Mouse (Mus musculus) CH12F3 (cell line): ENCODE results near the gene Zfp652.
"Not testable (repeated sequence)": the region's sequence is repeated elsewhere in the genome, so short reads cannot be mapped to it uniquely, and the experiment has no call there.

Experiments used
- in situ Hi-C: fragments of 300-500 bp; cut with MboI; formaldehyde crosslinking; loops from 2 replicates; pipeline ENCODE4 v1.14.3; 2020; ENCODE audit warnings: low sequenced_read_pairs

Gene Zfp652

DNA sequence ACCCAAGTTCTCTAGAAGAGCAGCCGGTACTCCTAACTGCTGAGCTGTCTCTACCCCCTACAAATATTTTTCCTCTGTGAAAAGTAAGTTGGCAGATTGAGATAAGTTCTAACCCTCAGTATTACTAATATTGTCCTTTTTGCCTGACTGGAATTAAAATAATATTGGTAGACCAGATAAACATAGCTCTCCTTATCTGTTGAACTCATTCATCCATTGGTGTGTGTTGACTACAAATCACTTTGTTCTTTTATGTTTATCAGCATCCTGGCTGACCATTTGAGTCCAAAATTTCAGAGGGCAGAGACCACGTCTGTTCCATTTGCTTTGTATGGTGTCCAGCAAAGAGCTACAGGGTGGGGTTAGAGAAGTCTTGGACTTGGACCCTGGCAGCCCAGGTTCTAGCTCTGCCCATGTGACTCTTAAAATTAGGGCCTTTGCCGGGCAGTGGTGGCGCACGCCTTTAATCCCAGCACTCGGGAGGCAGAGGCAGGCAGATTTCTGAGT, 2.9 kb upstream of the Zfp652 start:
- in situ Hi-C loops, result no loop called here

DNA sequence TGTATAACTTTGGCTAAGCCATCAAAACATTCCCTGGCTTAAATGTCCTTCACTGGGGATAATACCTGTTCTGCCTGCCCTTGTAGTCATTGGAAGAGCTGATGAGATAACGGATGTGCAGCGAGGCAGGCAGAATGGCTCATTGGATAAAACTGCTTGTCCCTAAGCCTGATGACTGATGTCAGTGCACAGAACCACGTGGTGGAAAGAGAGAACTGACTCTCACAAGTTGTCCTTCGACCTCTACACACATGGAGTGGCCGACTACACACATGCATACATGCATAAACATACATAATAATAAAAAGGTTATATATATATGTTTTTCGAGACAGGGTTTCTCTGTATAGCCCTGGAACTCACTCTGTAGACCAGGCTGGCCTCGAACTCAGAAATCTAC, 2.0 kb upstream of the Zfp652 start:
- in situ Hi-C loops, result no loop called here

DNA sequence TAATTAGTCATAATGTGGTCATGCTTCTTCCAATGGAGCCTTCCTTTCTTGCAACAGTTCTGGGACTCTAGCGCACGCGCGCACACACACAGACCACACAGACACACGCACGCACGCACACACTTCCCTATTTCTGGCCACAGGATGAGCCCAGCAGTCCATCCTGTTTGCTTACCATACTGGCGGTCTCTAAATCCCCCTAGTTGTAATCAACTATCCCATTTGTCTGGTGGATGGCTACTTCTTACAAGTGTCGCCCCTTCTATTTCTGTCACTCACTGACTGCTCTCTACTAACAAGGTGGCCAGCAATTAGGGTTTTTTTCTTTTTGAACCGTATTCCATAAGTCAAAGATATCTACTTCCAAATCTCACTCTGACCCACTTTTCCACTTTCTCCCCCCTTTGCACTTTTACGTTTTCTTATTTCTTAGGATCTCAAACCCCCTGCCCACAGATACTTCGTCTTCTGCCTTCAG, 349 bp upstream of the Zfp652 start:
- in situ Hi-C loops, result no loop called here

DNA sequence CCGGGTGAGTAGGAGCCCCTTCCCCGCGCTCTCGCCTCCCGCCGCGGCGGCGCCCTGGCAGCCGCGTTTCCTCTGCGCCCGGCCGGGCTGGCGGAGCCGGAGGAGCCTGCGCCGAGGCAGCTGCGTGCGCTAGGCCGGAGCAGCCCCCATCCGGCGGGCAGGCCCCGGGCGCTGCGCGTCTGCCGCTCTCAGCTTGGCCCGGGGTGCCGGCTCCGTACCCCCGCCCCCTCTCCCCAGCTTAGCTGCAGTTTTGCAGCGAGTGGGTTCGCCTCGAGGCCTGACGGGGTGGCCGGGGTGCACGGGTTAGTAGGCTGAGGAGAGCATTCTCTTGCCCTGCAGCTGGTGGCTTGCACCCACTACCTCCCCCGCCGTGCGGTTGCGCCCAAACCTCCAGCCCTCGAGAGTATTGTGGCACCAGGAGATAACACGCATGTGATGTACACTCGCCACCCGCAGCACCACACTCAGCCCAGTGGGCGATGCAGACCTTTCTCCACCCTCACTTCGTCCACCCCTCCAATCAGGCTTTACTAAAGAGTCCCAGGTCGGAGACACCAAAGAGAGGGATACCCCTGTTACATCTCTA, 845 bp downstream of the Zfp652 start:
- in situ Hi-C loops, result no loop called here

DNA sequence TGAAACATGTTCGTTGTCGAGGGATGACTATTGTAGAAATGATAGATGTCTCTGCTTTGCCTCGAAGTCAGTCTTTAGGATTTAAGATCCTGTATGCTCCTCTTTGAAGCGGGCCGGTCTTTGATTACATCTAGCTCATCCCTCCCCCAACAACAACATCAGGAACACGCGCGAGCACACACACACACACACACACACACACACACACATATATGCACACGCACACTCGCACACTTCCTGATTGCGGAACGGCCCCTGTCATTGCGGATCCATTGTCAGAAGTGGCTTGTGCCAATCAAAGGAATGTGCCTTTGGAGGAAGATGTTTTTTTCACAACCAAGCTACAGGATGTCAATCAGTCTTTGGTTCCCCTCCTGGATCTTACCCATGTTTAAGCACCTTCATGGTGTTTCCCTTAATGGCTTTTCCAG, 1.4 kb downstream of the Zfp652 start:
- in situ Hi-C loops, result no loop called here

DNA sequence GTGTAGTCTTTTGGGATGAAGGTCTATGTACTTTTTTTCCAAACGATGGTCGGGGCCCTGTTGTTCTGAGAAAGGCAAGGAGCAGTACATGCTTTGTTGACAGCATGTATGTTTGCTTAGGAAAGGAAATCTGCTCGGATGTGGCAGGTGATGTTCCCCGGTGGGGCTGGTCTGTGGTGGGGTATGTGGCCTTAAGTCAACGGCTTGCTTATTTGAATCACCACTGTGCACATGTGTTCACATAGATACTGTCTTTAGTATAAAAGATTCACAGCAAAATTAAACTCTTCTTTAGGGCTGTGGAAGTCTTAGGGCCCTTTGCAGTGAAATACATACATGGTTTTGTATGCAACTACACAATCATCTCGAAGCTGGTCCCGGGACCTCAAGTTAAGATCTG, 1.9 kb downstream of the Zfp652 start:
- in situ Hi-C loops, result no loop called here

DNA sequence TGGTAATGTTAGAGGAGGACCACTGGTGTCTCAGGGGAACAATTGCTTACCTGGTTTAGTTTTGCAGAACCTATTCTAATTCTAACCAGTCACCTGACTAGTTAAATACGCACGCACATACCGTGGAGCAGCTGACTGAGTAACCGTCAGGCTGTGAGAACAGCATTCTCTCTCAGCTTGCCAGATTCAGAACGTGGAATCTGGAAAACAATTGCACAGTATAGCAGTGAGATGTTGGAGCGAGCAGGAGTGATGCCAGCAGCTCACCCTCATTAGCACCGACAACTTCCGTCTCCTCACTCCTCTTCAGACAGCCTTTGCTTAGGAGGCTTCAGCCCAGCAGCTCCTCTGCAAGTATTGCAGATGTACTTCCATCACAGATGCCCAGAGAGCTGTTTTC, 3.7 kb downstream of the Zfp652 start:
- in situ Hi-C loops, result no loop called here

DNA sequence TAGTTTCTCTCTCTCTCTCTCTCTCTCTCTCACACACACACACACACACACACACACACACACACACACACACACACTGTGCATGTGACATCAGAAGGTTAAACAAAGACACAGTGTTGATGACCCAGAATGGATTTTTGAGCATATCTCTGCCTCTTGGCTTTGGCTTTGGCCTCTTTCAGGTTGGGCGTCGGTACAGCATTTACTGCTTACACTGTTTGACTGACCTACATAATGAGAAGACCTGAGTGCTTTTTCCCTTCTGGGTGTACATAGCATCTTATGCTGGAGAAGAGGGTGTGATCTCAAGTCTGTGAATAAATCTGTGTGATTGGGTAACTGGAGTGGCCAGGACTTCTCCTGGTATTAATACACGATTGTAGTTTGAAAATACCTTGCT, 6.9 kb downstream of the Zfp652 start:
- in situ Hi-C loops, result no loop called here

DNA sequence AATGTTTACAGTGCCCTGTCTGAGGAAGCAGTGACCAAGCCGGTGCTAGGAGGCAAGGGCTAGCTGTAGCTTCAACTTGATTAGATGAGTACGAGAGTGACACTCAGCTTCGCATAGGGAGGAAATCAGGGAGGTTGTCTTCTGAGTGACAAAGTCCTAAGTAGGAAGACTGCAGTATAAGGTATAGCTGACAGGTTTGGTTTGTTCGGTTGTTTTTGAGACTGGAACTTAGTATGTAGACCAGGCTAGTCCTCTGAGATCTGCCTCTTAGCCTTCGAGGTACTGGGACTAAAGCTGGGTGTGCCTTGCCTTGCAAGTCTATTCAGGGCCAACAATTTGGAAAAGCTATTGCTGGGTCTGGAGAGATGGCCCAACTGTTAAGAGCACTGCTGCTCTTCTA, 10.8 kb downstream of the Zfp652 start, which contains the start of gene B130006D01Rik:
Gene B130006D01Rik (plus strand): TSS at position 301 of the 400 bp plus-strand sequence.
- in situ Hi-C loops, result no loop called here

DNA sequence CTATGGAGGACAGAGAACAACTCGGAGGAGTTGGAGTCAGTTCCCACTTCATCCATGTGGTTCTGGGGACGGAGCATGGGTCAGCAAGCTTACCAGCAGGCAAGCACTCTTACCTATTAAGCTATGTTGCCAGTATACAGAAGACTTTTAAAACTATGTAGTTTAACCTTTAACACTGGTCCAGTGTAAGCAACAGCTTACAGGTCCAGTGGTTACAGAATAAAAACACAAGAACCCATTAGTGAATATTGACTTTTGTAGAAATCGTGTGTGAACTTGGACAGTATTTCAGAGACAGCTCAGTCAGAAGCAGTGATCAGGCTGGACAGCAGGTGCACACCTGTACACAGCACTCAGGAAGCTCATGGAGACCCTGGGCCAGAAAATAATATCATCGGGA, 12.0 kb downstream of the Zfp652 start:
- in situ Hi-C loops, result no loop called here

DNA sequence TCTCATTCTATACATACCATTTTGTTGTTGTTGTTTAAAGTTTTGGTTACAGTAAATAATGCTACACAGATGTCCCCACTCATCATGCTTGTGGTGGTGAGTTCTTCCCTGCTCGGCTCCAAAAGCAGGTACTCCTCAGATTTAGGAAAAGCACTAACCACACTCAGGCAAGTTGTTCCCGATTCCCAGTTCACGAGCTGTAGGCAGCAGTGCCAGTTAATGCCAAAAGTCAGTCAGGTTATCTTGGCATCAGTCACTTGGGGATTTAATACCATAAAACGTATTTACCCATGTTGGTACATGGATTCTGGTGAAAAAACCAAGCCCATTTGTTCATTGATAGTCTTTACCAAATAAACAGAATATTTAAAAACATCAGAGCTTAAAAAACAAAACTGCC, 13.7 kb downstream of the Zfp652 start:
- in situ Hi-C loops, result no loop called here

DNA sequence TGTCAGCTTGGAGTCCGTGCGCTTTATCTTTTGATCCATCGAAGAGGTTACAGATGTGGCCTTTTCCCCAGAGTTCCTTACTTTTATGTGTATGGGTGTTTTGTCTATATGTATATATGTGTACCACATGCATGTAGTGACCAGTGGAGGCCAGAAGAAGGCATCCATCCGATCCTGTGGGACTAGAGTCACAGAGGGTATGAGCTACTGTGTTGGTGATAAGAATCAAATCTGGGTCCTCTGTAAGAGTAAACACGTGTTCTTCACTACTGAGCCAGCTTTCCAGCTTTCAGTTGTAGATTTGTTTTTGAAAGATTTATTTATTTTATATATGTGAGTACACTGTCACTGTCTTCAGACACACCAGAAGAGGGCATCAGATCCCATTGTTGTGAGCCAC, 15.5 kb downstream of the Zfp652 start:
- in situ Hi-C loops, result no loop called here

DNA sequence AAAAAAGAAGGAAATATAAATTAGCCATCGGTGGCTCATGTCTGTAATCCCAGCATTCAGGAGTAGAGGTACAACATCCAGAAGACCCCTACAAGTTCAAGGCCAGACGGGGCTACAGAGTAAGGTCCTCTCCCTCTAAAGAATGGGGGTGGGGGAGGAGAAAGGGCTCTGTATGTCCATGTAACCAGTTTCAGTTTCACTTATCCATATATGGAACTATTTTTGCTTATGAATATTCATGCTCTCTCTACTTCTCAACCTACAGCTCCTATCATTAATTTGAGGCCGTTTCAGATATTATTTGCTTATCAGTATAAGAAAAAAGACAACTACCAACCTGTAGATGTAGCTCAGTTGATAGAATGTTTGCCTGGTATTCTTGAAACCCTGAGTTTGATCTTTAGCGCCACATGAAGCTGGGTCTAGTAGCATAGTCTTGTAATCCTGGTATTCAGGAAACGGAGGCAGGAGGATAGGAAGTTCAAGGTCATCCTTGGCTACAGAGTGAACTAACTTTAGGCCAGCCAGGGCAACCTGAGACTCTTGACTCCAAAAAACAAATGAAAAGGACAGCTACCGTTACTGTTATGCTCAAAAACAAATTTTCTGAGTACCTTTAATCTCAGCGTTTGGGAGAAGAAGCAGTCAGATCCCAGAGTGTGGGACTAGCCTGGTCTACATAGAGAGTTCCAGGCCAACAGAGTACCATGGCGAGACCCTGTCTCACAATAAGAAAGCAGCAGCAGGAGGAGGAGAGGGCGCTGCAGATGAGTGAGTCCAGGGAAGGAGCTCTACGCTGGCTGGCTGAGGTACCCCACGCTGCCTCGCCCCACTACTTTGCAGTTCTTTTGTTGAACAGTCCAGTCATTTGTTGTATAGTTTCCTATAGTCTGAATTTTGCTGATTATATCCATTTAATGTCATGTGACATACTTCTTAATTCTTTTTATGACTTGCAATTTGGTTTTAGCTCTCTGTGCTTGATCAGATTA, 16.7 kb downstream of the Zfp652 start:
- in situ Hi-C loops, result no loop called here

DNA sequence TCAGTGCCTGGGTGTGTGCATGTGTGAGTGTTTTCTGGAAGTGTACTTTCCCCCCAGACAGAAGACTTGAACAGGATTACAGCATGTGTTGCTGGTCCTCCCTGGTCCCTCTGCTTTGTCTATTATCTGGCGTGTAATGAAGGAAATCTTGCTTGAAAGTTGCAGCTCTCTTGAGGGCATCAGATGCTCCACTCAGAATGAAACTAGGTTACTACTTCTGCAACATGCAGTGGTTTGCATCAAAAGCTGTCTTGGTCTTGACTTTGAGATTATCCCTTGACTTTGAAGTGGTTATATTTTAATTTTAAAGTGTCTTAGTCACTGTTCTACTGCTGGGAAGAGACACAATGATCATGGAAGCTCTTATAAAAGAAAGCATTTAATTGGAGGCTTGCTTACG, 22.0 kb downstream of the Zfp652 start:
- in situ Hi-C loops, result no loop called here

DNA sequence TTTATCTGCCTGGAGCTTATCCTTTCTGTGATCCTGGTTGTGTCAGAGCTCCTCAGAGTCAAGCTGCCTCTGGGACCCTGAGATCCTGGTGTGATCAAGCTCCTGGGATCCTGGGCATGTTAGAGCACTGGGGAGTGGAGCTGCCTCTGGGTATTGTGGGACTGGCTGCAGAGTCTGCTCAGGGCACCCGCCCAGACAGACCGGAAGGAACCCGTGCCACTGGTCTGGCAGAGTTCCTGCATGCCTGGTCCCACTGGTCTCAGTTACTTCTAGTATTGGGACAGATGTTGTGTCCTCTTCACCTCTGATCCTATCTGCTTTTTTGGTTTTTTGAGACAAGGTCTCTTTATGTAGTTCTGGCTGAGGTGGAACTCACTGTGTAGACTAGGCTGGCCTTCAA, 25.3 kb downstream of the Zfp652 start:
- in situ Hi-C loops, result no loop called here

DNA sequence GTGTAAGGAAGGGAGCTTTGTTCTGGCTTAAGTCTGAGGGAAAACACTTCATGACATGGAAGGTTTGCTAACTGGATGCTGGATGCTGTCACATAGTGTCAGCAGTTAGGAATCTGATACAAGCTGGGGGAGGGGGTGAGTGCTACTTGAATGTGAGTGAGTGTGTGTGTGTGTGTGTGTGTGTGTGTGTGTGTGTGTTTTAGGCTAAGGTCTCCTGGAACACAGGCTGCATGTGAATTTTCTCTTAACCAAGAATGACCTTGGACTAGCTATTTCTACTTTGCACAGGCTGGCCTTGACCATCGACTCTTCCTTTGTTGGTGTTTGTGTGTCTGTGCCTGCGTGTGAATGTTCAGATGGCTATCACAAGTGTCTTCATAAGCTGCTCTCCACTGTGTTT, 32.0 kb downstream of the Zfp652 start:
- in situ Hi-C loops, result no loop called here

DNA sequence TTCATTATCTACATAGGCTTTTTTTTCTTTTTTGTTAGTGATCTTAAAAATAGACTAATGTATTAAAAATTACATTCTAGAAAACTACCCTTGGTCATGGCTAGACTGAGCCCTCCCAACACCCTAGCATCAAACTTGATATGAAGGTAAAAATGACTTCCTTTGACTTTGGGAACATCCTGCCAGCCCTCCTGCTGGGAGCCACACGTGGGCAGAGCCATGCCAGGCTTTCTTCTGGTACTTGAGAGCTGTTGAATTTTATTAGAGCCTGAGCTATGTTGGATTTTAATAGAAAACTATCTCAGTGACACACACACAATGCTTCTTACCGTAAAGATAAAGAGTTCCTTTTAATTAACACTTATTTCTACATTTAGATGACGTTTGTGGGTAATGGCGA, 34.3 kb downstream of the Zfp652 start:
- in situ Hi-C loops, result no loop called here

DNA sequence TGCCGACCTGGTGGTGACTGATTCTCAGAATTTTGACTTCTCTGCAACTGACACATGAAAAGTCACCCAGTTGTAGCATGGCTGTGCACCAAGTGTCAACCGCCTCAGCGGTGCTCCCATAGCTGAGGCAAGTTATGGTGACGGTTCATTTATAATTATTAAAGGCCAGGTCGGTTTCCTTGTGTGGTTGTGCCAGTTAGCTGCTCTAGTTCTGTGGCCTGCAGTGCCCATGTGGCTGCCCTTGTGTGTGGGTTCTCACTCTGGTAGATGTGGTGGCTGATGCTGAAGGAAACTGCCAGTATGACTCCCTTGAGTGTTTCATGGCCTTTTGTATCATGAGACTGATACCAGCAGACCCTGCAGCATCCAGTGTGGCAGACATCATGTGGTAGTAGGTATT, 35.9 kb downstream of the Zfp652 start:
- in situ Hi-C loops, result no loop called here

DNA sequence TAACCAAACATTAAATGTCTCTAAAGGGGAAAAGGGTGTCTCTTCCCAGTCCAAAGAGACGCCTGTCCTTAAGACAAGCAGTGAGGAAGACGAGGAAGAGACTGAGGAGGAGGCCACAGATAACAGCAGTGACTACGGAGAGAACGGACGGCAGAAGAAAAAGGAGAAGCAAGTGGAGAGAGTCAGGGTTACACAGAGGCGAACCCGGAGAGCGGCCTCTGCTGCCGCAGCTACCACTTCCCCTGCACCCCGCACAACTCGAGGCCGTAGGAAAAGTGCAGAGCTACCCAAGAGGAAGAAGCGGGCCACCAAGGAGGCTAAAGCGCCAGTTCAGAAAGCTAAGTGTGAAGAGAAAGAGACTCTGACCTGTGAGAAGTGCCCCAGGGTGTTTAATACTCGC, 37.1 kb downstream of the Zfp652 start:
- in situ Hi-C loops, result loop anchor here (5.0 kb wide), 1 partner anchor 62 kb away; no protein-coding TSS in a partner anchor

DNA sequence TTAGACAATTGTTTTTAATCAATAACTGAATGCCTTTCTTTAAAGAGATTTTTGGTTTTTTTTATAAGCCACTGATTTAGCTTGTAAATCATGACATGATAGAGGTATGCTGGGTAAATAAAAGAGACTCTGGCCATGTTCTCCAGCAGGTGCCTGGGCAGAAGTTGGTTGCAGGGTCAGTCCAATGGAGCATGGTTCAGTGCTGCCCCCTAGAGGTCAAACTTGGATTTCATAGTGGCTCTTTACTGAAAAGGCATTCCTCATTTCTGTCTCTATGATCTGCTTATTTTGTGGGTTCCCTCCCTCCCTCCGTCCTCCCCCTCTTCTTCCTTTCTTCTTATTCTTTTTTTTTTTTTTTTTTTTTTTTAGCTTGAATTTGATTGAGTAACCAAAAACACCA, 38.5 kb downstream of the Zfp652 start:
- in situ Hi-C loops, result loop anchor here (5.0 kb wide), 1 partner anchor 64 kb away; no protein-coding TSS in a partner anchor

DNA sequence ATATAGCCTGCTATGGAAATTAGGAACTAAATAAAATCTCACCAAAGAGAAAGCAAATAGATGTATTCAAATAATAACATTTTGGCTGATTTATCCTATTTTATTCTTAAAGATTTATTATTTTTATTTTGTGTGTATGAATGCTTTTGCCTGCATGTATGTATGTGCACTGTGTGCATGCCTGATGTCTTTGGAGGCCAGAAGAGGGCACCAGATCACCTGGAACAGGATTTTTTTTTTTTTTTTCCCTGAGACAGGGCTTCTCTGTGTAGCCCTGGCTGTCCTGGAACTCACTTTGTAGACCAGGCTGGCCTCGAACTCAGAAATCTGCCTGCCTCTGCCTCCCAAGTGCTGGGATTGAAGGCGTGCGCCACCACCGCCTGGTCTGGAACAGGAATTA, 42.7 kb downstream of the Zfp652 start:
- in situ Hi-C loops, result not testable (repeated sequence)

DNA sequence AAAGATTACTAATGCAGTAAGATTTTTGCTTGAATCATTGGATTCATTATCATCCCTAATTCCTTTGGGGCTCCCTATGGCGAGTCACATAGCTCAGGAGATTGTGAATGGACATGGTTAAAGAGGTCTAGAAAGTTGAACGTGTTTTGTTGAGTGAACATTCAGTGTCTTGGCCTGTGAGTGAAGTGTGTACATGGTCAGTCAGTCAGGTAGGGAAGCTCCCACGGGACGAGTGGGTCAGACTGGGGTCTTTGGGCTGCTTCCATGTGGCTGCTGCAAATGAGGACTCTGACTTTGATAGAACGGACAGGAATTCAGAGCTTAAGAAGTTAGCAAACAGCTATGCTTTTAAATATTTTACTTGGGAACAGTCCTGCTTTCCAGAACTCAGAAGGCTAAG, 48.0 kb downstream of the Zfp652 start:
- in situ Hi-C loops, result no loop called here
